Mouse (Mus musculus) forebrain, embryonic 10.5 days (tissue): ENCODE measurements around the gene Chd8. TPM values are rescaled to one million over a fixed set of nuclear protein-coding genes. Genes with fewer than 3 reads are reported as not detected.
"Not testable (repeated sequence)": the region's sequence is repeated elsewhere in the genome, so short reads cannot be mapped to it uniquely, and the experiment has no call there.

Experiments
- DNase-seq: peaks from one replicate; pipeline ENCODE4 v3.0.0-alpha.2; 2017; ENCODE audit warnings: low spot score; ENCODE audit errors: extremely low spot score
- H3K27ac ChIP-seq: fragments of 300-500 bp; sonication (generic); 2 replicates; pipeline ENCODE4 v1.5.1; 2016; ENCODE audit warnings: mild to moderate bottlenecking
- H3K27me3 ChIP-seq: fragments of 300-500 bp; sonication (generic); 2 replicates; pipeline ENCODE4 v1.6.1; 2016; ENCODE audit warnings: mild to moderate bottlenecking; ENCODE audit not compliant: poor library complexity, severe bottlenecking
- H3K36me3 ChIP-seq: fragments of 300-500 bp; sonication (generic); replicated peaks from 2 replicates; pipeline ENCODE4 v1.6.1; 2016; ENCODE audit warnings: mild to moderate bottlenecking, moderate library complexity
- H3K4me1 ChIP-seq: fragments of 300-500 bp; sonication (generic); 2 replicates; pipeline ENCODE4 v1.6.1; 2016
- H3K4me3 ChIP-seq: fragments of 300-500 bp; sonication (generic); 2 replicates; pipeline ENCODE4 v1.5.1; 2016; ENCODE audit warnings: mild to moderate bottlenecking, moderate library complexity
- H3K9me3 ChIP-seq: fragments of 300-500 bp; sonication (generic); 2 replicates; pipeline ENCODE4 v1.6.1; 2016; ENCODE audit warnings: mild to moderate bottlenecking, moderate library complexity
- WGBS: fragments of 180-500 bp; shearing (Covaris S2); methylation state at CpG from one replicate; pipeline ENCODE4 v1.1.7; 2016; 5-methylcytosine and 5-hydroxymethylcytosine counted together
- polyA plus RNA-seq: library from polyadenylated mRNA; unstranded; fragments of >200 nt; fragmentation: Nextera tagmentation; extraction: Ambion mirVana; gene quantifications from 2 replicates; pipeline ENCODE4 v1.2.1, GENCODE M21; 2016

The Chd8 gene
- polyA plus RNA-seq: 46.5 and 46.7 TPM in 2 replicates

DNA sequence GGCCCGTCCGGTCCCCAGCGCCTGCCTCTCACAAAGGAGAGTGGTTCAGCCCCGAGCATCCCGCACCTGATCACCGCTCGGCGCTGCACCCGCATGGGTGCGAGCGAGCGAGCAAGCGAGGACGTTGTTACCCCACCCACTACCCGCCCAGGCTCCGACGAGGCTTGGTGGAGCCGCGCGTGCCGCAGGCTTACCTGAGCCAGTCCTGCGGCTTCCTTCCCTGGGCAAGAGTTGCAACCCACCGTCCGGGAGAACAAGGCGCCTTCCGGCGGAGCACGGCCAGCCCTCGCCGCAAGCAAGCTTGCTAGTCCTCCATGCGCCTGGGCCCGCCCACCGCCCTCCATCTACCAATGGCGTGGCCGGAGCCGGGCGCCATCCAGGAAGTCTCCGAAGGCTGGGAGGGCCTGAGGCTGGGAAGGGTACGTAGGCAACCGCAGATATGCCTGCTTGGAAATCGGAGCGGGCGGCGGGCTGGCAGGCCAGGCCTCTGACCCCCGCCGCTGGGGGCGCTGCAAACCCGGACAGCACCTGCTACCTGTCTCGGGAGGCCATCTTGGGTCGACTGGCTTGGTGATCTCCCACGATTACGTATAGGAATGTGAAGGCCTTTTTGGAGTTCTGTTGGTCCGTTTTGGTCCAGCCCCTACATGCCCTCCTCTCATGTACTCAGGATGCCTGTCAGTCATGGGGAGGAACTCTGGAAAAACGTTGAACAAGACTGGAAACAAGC is at the start of gene Chd8:
Chd8 (minus strand) TSS at position 297 of the 730 bp plus-strand sequence.
- peak; percentile 98 for DNase-seq
- Histone ChIP-seq H3K27me3 (no peaks in the 10 kb centered on the region), H3K4me1 (peaks cover 22% of the 10 kb centered on the region), H3K4me3 (peak within 1 kb of the TSS; percentile 94), H3K36me3 (peaks cover 9% of the 10 kb centered on the region), H3K9me3 (no peaks in the 10 kb centered on the region), H3K27ac (peak within 1 kb of the TSS; percentile 96)
- under 1% methylated on average over 54 of the region's 54 CpGs for WGBS

DNA sequence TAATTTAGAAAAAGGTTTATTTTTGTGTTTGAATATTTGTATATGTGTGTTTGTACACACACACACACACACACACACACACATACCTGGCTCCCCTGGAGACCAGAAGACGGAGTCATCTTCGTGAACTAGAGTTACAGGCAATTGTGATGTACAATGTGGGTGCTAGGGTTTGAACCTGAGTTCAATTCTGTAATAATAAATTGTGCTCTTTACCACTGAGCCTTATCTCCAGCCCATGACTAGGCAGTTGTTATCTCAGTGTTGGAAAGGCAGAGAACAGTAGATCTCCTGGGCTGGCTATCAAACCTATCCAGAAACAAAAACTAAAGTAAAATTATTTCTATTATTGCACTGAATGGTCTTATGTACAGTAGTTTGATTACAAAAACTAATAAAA is 48.5 kb upstream of the Chd8 start:
- no peak for DNase-seq
- Histone ChIP-seq H3K4me1 (peaks cover 17% of the 10 kb centered on the region), H3K27me3 (no peaks in the 10 kb centered on the region), H3K36me3 (peaks cover 34% of the 10 kb centered on the region), H3K27ac (peak overlapping the region; percentile 95; the same call in 1 of the 2 replicates), H3K9me3 (0 out of 2 replicates have a peak, but pooled peaks cover 7% of the 10 kb centered on the region), H3K4me3 (no peak overlapping the region; the same call in 1 of the 2 replicates)
- 95% methylated on average over 2 of the region's 2 CpGs for WGBS

GRCm38 (mm10) chr14:52304644-52305271 is 47.2 kb upstream of the Chd8 start, which contains the start of gene Mettl3:
Gene Mettl3, minus strand, starts transcription at chr14:52305128.
- peak; percentile 93 for DNase-seq
- peak within 1 kb of the TSS; percentile 95 for H3K27ac ChIP-seq
- H3K9me3 ChIP-seq: no peaks in the 10 kb centered on the region
- H3K4me1 ChIP-seq: peaks cover 17% of the 10 kb centered on the region
- H3K4me3 ChIP-seq: peak within 1 kb of the TSS; percentile 80
- H3K27me3 ChIP-seq: no peaks in the 10 kb centered on the region
- H3K36me3 ChIP-seq: peaks cover 33% of the 10 kb centered on the region
- WGBS: 1% methylated on average over 46 of the region's 46 CpGs

GRCm38 (mm10) chr14:52303517-52303916 is 45.9 kb upstream of the Chd8 start:
- not testable (repeated sequence) for H3K27me3 ChIP-seq, DNase-seq, H3K27ac ChIP-seq, H3K9me3 ChIP-seq
- peak overlapping the region; percentile 80; the same call in 1 of the 2 replicates for H3K4me3 ChIP-seq
- whole genome bisulfite sequencing: 90% methylated on average over 3 of the region's 3 CpGs
- peaks cover 33% of the 10 kb centered on the region for H3K36me3 ChIP-seq
- peaks cover 17% of the 10 kb centered on the region for H3K4me1 ChIP-seq

DNA sequence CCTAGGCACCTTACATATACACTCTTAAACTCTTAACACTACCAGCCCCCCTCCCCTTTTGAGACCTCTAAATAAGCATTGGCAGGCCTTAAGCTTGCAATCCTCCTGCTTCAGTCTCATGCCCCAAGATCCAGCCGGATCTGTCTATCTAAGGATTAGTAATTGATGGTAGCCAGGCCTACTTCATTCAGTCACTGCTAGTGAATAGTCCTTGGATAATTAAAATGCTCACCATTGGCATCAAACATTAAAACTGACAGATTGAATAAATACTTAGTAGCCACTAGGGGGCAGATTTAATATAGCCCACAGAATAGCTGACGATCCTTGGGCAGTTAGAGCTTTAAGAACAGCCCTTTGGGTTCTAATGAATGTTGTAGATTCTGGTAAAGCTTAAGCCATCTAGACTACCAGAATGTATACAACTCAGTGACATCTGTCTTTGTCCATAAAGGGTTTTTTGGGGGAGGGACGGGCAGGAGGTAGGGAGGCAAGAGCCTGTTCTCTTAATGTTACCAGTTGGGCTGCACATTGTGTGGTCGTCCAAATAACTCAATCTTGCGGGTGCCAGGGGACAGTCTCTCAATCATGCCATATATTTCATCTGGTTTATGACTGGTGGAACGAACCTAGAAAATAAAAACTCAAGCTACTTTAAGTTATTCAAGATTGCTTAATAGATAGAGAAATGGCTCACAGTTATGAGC is 38.1 kb upstream of the Chd8 start:
- Histone ChIP-seq H3K36me3 (peaks cover 99% of the 10 kb centered on the region), H3K4me3 (no peak overlapping the region), H3K9me3 (no peaks in the 10 kb centered on the region), H3K27ac (no peak overlapping the region), H3K4me1 (no peaks in the 10 kb centered on the region), H3K27me3 (no peaks in the 10 kb centered on the region)
- WGBS: 77% methylated on average over 6 of the region's 6 CpGs
- DNase-seq: no peak

DNA sequence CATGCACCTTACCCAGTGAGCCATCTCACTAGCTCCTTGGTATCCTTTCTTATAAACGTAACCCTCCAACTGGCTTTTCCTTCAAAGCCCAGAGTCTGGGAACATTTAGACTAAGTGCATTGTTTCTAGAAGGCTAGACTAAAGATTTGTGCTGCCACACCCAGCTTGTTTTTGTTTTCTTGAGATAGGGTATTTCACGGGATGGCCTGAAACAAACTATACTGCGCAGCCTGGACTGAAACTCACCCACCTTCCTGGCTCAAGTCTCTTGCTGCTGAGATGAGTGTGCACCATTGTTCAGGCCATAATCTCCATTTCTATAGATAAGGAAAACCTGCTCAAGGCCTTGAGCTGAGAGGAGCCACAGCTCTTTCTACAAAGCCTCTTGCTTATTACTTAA is 26.6 kb upstream of the Chd8 start:
- WGBS: 93% methylated on average over 3 of the region's 3 CpGs
- Histone ChIP-seq H3K36me3 (peaks cover 53% of the 10 kb centered on the region), H3K27me3 (no peaks in the 10 kb centered on the region), H3K27ac (no peak overlapping the region), H3K9me3 (no peaks in the 10 kb centered on the region), H3K4me3 (no peak overlapping the region), H3K4me1 (peaks cover 8% of the 10 kb centered on the region)
- no peak for DNase-seq

DNA sequence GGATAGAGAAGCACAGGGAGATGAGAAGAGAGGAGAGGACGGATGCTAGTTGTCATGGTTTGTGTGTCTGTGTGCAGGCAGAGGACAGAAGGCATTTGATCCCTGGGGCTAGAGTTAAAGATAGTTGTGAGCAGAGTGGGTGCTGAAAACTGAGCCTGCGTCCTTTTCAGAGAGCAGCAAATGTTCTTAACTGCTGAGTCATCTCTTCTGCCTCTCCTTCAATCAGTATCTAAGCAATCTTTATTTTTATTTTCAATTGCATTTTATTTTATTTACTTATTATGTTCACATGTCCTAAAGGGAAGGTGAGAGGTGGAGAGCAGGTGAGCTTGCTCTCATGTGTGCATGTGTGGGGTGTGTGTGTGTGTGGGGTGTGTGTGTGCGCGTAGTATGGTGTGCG is 26.0 kb upstream of the Chd8 start:
- DNase-seq: no peak
- WGBS: 98% methylated on average over 5 of the region's 5 CpGs
- Histone ChIP-seq H3K36me3 (peaks cover 48% of the 10 kb centered on the region), H3K9me3 (no peaks in the 10 kb centered on the region), H3K4me1 (peaks cover 9% of the 10 kb centered on the region), H3K27me3 (no peaks in the 10 kb centered on the region), H3K4me3 (no peak overlapping the region), H3K27ac (no peak overlapping the region)

DNA sequence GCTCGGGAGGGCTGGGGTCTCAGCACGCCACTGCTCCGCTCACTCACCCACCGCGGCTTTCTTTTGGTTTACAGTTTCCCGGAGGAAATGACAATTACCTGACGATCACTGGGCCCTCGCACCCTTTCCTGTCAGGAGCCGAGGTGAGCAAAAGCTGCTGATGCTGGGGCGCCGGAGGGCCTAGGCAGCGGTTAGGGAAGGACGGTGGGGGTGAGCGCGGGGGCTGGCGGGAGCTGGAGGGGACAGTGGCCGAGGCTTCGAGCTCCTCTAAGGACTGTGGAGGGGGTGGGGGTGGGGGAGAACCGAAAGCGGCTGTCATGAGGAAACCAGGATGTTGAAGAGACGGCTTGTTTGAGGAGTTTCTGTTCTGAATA is 22.2 kb upstream of the Chd8 start:
- Histone ChIP-seq H3K4me3 (peak overlapping the region; percentile 89), H3K4me1 (peaks cover 17% of the 10 kb centered on the region), H3K27ac (peak overlapping the region; percentile 87), H3K9me3 (no peaks in the 10 kb centered on the region), H3K36me3 (peaks cover 22% of the 10 kb centered on the region), H3K27me3 (no peaks in the 10 kb centered on the region)
- DNase-seq: no peak
- WGBS: 2% methylated on average over 21 of the region's 21 CpGs

DNA sequence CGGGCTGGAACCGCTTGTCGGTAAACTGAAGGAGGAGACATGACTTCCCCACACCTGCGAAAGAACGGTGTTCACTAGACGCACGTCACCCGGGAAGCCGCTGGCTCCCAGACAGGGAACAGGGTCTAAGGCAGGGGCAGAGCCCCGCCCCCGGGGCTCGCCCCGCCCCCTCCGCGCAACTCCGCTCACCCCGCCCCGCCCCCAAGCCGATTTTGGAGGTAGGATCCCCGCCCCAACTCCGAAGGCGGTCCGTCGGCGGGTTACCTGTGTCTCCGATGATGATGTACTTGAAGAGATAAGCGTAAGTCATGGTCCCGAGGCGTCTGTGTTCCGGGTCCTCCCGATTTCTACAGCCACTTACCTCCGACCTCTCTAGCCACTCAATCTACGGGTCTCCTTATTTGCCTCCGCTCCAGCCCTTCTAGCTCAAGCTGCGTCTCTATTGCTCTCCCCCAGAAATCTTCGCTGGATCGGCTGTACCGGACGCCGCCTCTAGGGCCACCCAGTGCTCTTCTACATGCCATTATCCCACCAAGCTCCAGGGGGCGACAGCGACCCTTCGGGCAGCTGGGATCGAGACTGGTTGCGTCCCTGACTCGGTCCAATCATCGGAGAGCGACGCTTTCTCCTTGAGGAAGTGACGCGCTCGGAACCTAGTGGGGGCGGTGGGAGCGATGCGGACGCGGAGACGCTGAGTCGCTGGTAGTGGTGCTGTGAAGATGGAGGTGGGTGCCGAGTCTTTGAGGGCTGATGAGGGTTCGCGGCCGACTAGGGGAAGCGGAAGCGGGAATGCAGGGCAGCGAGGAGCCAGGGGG is 21.6 kb upstream of the Chd8 start, which contains the start of the genes Tox4 and Rab2b:
Tox4 (plus strand) TSS at position 215 of the 815 bp plus-strand sequence.
Rab2b (minus strand) TSS at position 614 of the 815 bp plus-strand sequence.
- Histone ChIP-seq H3K27ac (peak within 1 kb of the TSS; percentile 87), H3K27me3 (no peaks in the 10 kb centered on the region), H3K4me1 (peaks cover 17% of the 10 kb centered on the region), H3K4me3 (peak within 1 kb of the TSS; percentile 89), H3K36me3 (peaks cover 21% of the 10 kb centered on the region), H3K9me3 (no peaks in the 10 kb centered on the region)
- peak; percentile 99 for DNase-seq
- under 1% methylated on average over 66 of the region's 66 CpGs for WGBS

DNA sequence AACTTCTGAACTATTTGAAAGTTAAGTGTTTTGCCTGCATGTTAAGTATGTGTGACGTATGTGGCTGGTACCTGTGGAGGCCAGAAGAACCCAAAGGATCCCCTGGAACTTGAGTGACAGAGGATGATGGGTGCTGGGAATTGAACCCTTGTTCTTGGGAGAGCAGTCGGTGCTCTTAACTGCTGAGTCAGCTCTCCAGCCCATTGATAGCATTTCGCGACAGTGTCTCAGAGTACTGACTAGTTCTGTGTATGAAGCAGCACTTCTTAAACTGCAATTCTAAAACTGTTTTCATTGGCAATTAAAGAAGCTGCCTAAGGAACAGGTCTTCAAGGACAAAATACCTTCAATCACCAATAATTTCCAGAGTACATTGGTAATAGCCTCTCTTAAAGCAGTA is 19.6 kb upstream of the Chd8 start:
- Histone ChIP-seq H3K4me1 (peaks cover 17% of the 10 kb centered on the region), H3K27me3 (no peaks in the 10 kb centered on the region), H3K27ac (no peak overlapping the region), H3K36me3 (peaks cover 28% of the 10 kb centered on the region), H3K4me3 (no peak overlapping the region), H3K9me3 (no peaks in the 10 kb centered on the region)
- no peak for DNase-seq
- 93% methylated on average over 4 of the region's 4 CpGs for WGBS

DNA sequence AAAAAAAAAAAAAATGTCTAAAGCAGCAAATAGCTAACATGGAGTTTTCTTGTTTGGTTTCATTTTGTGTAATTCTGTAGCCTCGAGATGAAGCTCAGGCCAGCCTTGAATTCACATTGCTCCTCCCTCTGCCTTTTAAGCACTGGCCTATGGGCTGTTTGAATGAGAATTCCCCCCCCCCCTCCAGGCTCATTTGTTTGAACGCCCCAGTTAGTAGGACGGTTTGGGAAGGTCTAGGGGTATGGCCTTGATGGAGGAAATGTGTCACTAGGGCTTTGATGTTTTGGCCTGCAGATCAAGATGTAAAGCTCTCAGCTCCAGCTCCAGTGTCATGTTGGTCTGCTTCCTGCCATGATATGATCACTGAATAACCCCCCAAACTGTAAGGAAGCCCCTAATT is 15.2 kb upstream of the Chd8 start:
- H3K4me3 ChIP-seq: no peak overlapping the region
- 76% methylated on average over 3 of the region's 3 CpGs for WGBS
- peaks cover 42% of the 10 kb centered on the region for H3K36me3 ChIP-seq

More for the DNA sequence above, 15.2 kb upstream of the Chd8 start:
- Histone ChIP-seq H3K27ac (no peak overlapping the region), H3K9me3 (no peaks in the 10 kb centered on the region), H3K4me1 (no peaks in the 10 kb centered on the region), H3K27me3 (no peaks in the 10 kb centered on the region)
- no peak for DNase-seq
